Mouse (Mus musculus) embryonic facial prominence, embryonic 11.5 days (tissue): Measurements from ENCODE around the gene Pramef8. TPM values are rescaled to one million over a fixed set of nuclear protein-coding genes. Genes with fewer than 3 reads are reported as not detected.

ENCODE experiments used
- ATAC-seq: fragments of 200-750 bp; cut with Nextera tagmentation; replicated peaks from 2 replicates; pipeline ENCODE4 v1.8.0; 2017; ENCODE audit warnings: low read depth; ENCODE audit not compliant: insufficient number of reproducible peaks, low FRiP score, low TSS enrichment
- DNase-seq: peaks from one replicate; pipeline ENCODE4 v3.0.0-alpha.2; 2015; ENCODE audit warnings: low spot score
- H3K27ac ChIP-seq: fragments of 300-500 bp; sonication (generic); replicated peaks from 2 replicates; pipeline ENCODE4 v1.5.1; 2014; ENCODE audit warnings: mild to moderate bottlenecking, low read depth, low read length, control low read depth
- H3K27me3 ChIP-seq: fragments of 300-500 bp; sonication (generic); 2 replicates; pipeline ENCODE4 v1.6.1; 2014; ENCODE audit warnings: mild to moderate bottlenecking, low read length, moderate library complexity, mixed read lengths; ENCODE audit not compliant: control insufficient read depth, insufficient read depth
- H3K36me3 ChIP-seq: fragments of 300-500 bp; sonication (generic); replicated peaks from 2 replicates; pipeline ENCODE4 v1.6.1; 2014; ENCODE audit warnings: low read depth, mild to moderate bottlenecking, low read length, moderate library complexity, mixed read lengths; ENCODE audit not compliant: control insufficient read depth, insufficient read depth
- H3K4me1 ChIP-seq: fragments of 300-500 bp; sonication (generic); 2 replicates; pipeline ENCODE4 v1.6.1; 2014; ENCODE audit warnings: low read length, mixed read lengths; ENCODE audit not compliant: control insufficient read depth, insufficient read depth
- H3K4me2 ChIP-seq: fragments of 300-500 bp; sonication (generic); 2 replicates; pipeline ENCODE4 v1.6.1; 2014; ENCODE audit warnings: low read depth, mild to moderate bottlenecking, control low read depth, low read length, moderate library complexity
- H3K4me3 ChIP-seq: fragments of 300-500 bp; sonication (generic); 2 replicates; pipeline ENCODE4 v1.5.1; 2014; ENCODE audit warnings: low read depth, low read length, control low read depth
- H3K9ac ChIP-seq: fragments of 300-500 bp; sonication (generic); replicated peaks from 2 replicates; pipeline ENCODE4 v1.6.1; 2014; ENCODE audit warnings: mild to moderate bottlenecking, control low read depth, low read length
- H3K9me3 ChIP-seq: fragments of 300-500 bp; sonication (generic); replicated peaks from 2 replicates; pipeline ENCODE4 v1.6.1; 2016; ENCODE audit warnings: mild to moderate bottlenecking, low read length, inconsistent platforms, mixed read lengths; ENCODE audit not compliant: control insufficient read depth
- WGBS: fragments of 180-500 bp; shearing (Covaris S2); extraction: QIAGEN DNeasy Blood & Tissue Kit; methylation state at CpG from one replicate; pipeline ENCODE4 v1.1.7; 2014; 5-methylcytosine and 5-hydroxymethylcytosine counted together
- polyA plus RNA-seq: library from polyadenylated mRNA; unstranded; fragments of >200 nt; fragmentation: Nextera tagmentation; extraction: Ambion mirVana; gene quantifications from 2 replicates; pipeline ENCODE4 v1.2.1, GENCODE M21; 2014

Pramef8 gene
- polyA plus RNA-seq, result 18.7 and 19.0 TPM in 2 replicates

GRCm38 (mm10) chr4:143412219-143413092, at the start of gene Pramef8:
Gene Pramef8 (plus strand): TSS chr4:143412426.
- Histone ChIP-seq H3K4me3 (peak within 1 kb of the TSS; percentile 50), H3K9me3 (no peaks in the 10 kb centered on the region)
- ATAC-seq, result peak; percentile 84

GRCm38 (mm10) chr4:143366415-143367041, 45.7 kb upstream of the Pramef8 start:
- 50% methylated on average over 15 of the region's 15 CpGs for WGBS
- ATAC-seq (no peak), DNase-seq (no peak)
- Histone ChIP-seq H3K27ac (no peak overlapping the region), H3K4me2 (no peak overlapping the region), H3K9me3 (no peaks in the 10 kb centered on the region), H3K27me3 (no peaks in the 10 kb centered on the region), H3K4me3 (no peak overlapping the region), H3K36me3 (no peaks in the 10 kb centered on the region), H3K9ac (no peak overlapping the region), H3K4me1 (no peaks in the 10 kb centered on the region)

More at GRCm38 (mm10) chr4:143412219-143413092, at the start of gene Pramef8:
- DNase-seq, result peak; percentile 94
- Histone ChIP-seq H3K27ac (no peak within 1 kb of the TSS; the same call in none of the 2 replicates), H3K36me3 (peaks cover 6% of the 10 kb centered on the region), H3K9ac (peak within 1 kb of the TSS; percentile 62), H3K4me1 (no peaks in the 10 kb centered on the region), H3K4me2 (peak within 1 kb of the TSS; percentile 46), H3K27me3 (no peaks in the 10 kb centered on the region)
- WGBS, result under 1% methylated on average over 50 of the region's 50 CpGs

GRCm38 (mm10) chr4:143379480-143379879, 32.7 kb upstream of the Pramef8 start:
- Histone ChIP-seq H3K9ac (no peak overlapping the region), H3K4me3 (no peak overlapping the region), H3K27ac (no peak overlapping the region), H3K36me3 (no peaks in the 10 kb centered on the region), H3K4me1 (no peaks in the 10 kb centered on the region), H3K27me3 (no peaks in the 10 kb centered on the region; the same call in 1 of the 2 replicates), H3K9me3 (no peaks in the 10 kb centered on the region), H3K4me2 (no peak overlapping the region)
- WGBS, result 30% methylated on average over 7 of the region's 7 CpGs
- no peak for DNase-seq
- ATAC-seq, result peak; percentile 24; the same call in 1 of the 2 replicates

- peak; percentile 5 for DNase-seq
- peak; percentile 57 for ATAC-seq
Observed at GRCm38 (mm10) chr4:143379931-143380715, 32.1 kb upstream of the Pramef8 start.

GRCm38 (mm10) chr4:143380716-143381004, 31.6 kb upstream of the Pramef8 start:
- DNase-seq (peak; percentile 74), ATAC-seq (no peak)
- Histone ChIP-seq H3K9me3 (no peaks in the 10 kb centered on the region), H3K9ac (no peak overlapping the region), H3K36me3 (no peaks in the 10 kb centered on the region), H3K4me3 (no peak overlapping the region), H3K4me1 (no peaks in the 10 kb centered on the region), H3K4me2 (no peak overlapping the region), H3K27me3 (no peaks in the 10 kb centered on the region; the same call in 1 of the 2 replicates), H3K27ac (no peak overlapping the region)
- WGBS, result 1% methylated on average over 5 of the region's 5 CpGs

More at GRCm38 (mm10) chr4:143379931-143380715, 32.1 kb upstream of the Pramef8 start:
- Histone ChIP-seq H3K4me2 (no peak overlapping the region), H3K4me1 (no peaks in the 10 kb centered on the region), H3K36me3 (no peaks in the 10 kb centered on the region), H3K4me3 (no peak overlapping the region), H3K9me3 (no peaks in the 10 kb centered on the region), H3K9ac (no peak overlapping the region), H3K27me3 (no peaks in the 10 kb centered on the region; the same call in 1 of the 2 replicates), H3K27ac (no peak overlapping the region)
- WGBS, result 28% methylated on average over 15 of the region's 15 CpGs

GRCm38 (mm10) chr4:143382163-143382562, 30.1 kb upstream of the Pramef8 start:
- H3K9me3 ChIP-seq, result no peaks in the 10 kb centered on the region

GRCm38 (mm10) chr4:143383646-143384045, 28.6 kb upstream of the Pramef8 start:
- no peaks in the 10 kb centered on the region for H3K36me3 ChIP-seq
- H3K4me1 ChIP-seq, result no peaks in the 10 kb centered on the region
- H3K4me2 ChIP-seq, result no peak overlapping the region
- no peak overlapping the region for H3K4me3 ChIP-seq
- 42% methylated on average over 4 of the region's 4 CpGs for WGBS
- H3K9ac ChIP-seq, result no peak overlapping the region
- no peaks in the 10 kb centered on the region; the same call in 1 of the 2 replicates for H3K27me3 ChIP-seq
- ATAC-seq (no peak), DNase-seq (peak; percentile 46)
- H3K27ac ChIP-seq, result no peak overlapping the region
- H3K9me3 ChIP-seq, result no peaks in the 10 kb centered on the region

More at GRCm38 (mm10) chr4:143382163-143382562, 30.1 kb upstream of the Pramef8 start:
- Histone ChIP-seq H3K4me2 (no peak overlapping the region), H3K4me3 (no peak overlapping the region), H3K4me1 (no peaks in the 10 kb centered on the region), H3K9ac (no peak overlapping the region), H3K27me3 (no peaks in the 10 kb centered on the region; the same call in 1 of the 2 replicates), H3K27ac (no peak overlapping the region), H3K36me3 (no peaks in the 10 kb centered on the region)
- DNase-seq, result no peak
- 73% methylated on average over 3 of the region's 3 CpGs for WGBS
- no peak for ATAC-seq
